Mouse (Mus musculus): ENCODE measurements around the gene Stim2. TPM values are rescaled to one million over a fixed set of nuclear protein-coding genes. Genes with fewer than 3 reads are reported as not detected.

Stim2 gene
- polyA plus RNA-seq, 1 experiment from 2014 or later: 14.0 TPM

DNA sequence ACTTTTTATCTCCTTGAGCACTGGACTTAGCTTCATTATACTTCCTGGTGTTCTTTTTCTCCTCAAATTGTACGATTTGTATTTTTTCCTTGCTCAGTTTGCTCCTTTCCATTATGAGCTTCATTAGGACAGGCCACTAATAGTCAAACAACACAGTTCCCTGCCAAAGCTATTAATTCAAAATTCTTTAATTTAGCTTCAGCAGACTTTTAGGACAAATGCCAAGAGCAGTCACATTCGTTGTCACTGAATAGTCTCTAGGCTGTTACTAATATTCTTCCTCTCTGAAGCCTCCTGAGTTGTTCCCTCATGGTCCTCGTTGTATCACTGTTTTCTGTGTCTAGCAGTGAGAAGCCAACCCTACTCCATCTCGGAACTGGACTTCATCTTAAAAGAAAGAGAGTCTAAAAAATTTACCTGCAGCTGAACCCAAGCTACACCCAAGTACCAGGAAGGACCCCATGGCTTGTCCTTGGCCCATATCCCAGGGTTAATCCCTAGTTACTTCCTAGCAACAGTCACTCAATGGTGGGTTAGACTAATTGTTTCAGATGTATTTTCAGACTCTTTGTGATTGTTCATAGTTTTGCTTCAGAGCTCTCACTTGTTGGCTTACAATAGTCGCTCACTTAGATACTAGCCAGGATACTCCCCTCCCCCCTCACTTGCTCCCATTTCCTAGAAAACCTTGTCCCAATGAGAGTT is 149.9 kb downstream of the Stim2 start:
- DNase-seq (ENCODE audit: low spot score) (no peak), ATAC-seq (ENCODE audit: low FRiP score, low TSS enrichment) (no peak)
- H3K4me3 ChIP-seq (ENCODE audit: low read depth, low read length): no peak overlapping the region
- no peak overlapping the region for H3K27ac ChIP-seq (replicated peaks)
- H3K27me3 ChIP-seq (ENCODE audit: control insufficient read depth, insufficient read depth, low read length): no peaks in the 10 kb centered on the region
- H3K9ac ChIP-seq (ENCODE audit: low read length): no peak overlapping the region
- no peaks in the 10 kb centered on the region for H3K9me3 ChIP-seq (ENCODE audit: control insufficient read depth, low read length)
- TF ChIP-seq CTCF (IDR thresholded peaks at IDR 0.05; ENCODE audit: low read depth) (no peak), EP300 (optimal IDR thresholded peaks at IDR 0.05) (no peak)
- H3K4me1 ChIP-seq (replicated peaks; ENCODE audit: control insufficient read depth, insufficient read depth): no peaks in the 10 kb centered on the region
- H3K36me3 ChIP-seq (ENCODE audit: control insufficient read depth, insufficient read depth, low read length): no peaks in the 10 kb centered on the region
- no peak overlapping the region for H3K4me2 ChIP-seq (replicated peaks; ENCODE audit: low read depth)
- 86% methylated on average over 5 of the region's 5 CpGs for WGBS

DNA sequence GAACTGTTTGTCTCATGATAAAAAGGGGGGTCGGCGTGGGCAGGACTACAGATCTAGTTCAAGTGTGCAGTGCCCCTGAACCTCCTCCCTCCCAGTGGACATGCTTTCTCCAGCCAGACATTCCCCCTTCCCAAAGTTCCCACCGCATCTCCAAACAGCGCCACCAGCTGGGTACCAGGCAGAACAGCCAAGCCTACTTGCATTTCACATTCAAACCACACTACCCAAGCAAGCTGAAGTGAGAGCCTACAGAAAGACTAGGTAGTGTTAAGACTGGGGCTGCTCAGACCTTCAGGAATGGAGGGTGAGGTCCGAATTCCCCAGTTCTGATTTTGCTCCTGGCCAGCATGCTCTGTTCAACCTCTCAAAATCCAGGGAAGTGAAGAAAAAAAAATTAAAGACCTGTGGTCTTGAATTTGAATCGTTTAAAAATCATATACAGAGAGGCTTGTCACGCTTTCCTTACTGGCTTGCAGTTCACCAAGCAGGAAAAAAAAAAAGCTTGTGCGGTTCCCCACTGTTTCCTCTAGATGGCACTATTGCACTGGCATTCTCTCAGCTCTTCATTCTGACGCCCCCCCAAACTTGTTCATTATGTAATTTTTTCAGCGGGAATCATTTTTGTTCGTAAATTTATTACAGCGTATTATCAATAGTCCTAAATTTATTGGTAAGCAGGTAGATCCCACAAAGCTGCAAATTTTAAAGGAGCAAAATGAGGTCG is 156.4 kb downstream of the Stim2 start:
- no peak overlapping the region for H3K4me3 ChIP-seq (ENCODE audit: low read depth, low read length)
- TF ChIP-seq EP300 (optimal IDR thresholded peaks at IDR 0.05) (no peak), CTCF (IDR thresholded peaks at IDR 0.05; ENCODE audit: low read depth) (peak; percentile 81)

GRCm38 (mm10) chr5:54155227-54155776 is 157.0 kb downstream of the Stim2 start:
- no peaks in the 10 kb centered on the region for H3K9me3 ChIP-seq (ENCODE audit: control insufficient read depth, low read length)
- DNase-seq (ENCODE audit: low spot score) (no peak), ATAC-seq (ENCODE audit: low FRiP score, low TSS enrichment) (no peak)
- peak overlapping the region; percentile 39; the same call in 1 of the 2 replicates for H3K4me2 ChIP-seq (replicated peaks; ENCODE audit: low read depth)
- H3K27me3 ChIP-seq (ENCODE audit: control insufficient read depth, insufficient read depth, low read length): no peaks in the 10 kb centered on the region
- no peak overlapping the region for H3K27ac ChIP-seq (replicated peaks)
- no peaks in the 10 kb centered on the region for H3K4me1 ChIP-seq (replicated peaks; ENCODE audit: control insufficient read depth, insufficient read depth)
- WGBS: 56% methylated on average over 12 of the region's 12 CpGs
- H3K9ac ChIP-seq (ENCODE audit: low read length): no peak overlapping the region
- H3K36me3 ChIP-seq (ENCODE audit: control insufficient read depth, insufficient read depth, low read length): no peaks in the 10 kb centered on the region
- TF ChIP-seq CTCF (IDR thresholded peaks at IDR 0.05; ENCODE audit: low read depth): no peak
- TF ChIP-seq EP300 (optimal IDR thresholded peaks at IDR 0.05): no peak
- no peak overlapping the region for H3K4me3 ChIP-seq (ENCODE audit: low read depth, low read length)

More for the DNA sequence above, 156.4 kb downstream of the Stim2 start:
- Histone ChIP-seq H3K9ac (ENCODE audit: low read length) (no peak overlapping the region), H3K36me3 (ENCODE audit: control insufficient read depth, insufficient read depth, low read length) (no peaks in the 10 kb centered on the region), H3K27ac (replicated peaks) (no peak overlapping the region), H3K4me1 (replicated peaks; ENCODE audit: control insufficient read depth, insufficient read depth) (no peaks in the 10 kb centered on the region), H3K27me3 (ENCODE audit: control insufficient read depth, insufficient read depth, low read length) (no peaks in the 10 kb centered on the region), H3K4me2 (replicated peaks; ENCODE audit: low read depth) (peak overlapping the region; percentile 39; the same call in 1 of the 2 replicates), H3K9me3 (ENCODE audit: control insufficient read depth, low read length) (no peaks in the 10 kb centered on the region)
- DNase-seq (ENCODE audit: low spot score): peak; percentile 24
- ATAC-seq (ENCODE audit: low FRiP score, low TSS enrichment): no peak
- WGBS: 20% methylated on average over 13 of the region's 13 CpGs

DNA sequence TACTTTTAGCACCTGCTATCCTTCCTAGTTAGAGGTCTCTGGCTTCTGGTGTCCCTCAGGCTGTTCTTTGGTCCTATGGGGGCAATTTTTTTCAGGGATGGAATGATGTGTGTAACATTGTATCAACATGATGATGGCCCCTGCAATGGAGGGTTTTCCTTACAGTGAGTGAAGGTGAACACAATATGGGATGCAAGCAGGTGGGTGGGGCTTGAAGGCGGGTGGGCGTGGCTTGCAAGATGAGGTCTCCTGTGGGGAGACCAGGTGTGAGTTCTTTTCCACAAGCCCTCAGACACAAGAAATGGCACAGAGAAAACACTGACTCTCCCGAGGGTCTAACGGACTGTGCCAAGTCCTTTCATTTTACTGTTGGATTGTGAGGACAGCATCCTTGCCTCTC is 157.6 kb downstream of the Stim2 start:
- Histone ChIP-seq H3K27ac (replicated peaks) (no peak overlapping the region), H3K36me3 (ENCODE audit: control insufficient read depth, insufficient read depth, low read length) (no peaks in the 10 kb centered on the region), H3K27me3 (ENCODE audit: control insufficient read depth, insufficient read depth, low read length) (no peaks in the 10 kb centered on the region), H3K4me3 (ENCODE audit: low read depth, low read length) (no peak overlapping the region), H3K4me2 (replicated peaks; ENCODE audit: low read depth) (no peak overlapping the region), H3K4me1 (replicated peaks; ENCODE audit: control insufficient read depth, insufficient read depth) (no peaks in the 10 kb centered on the region), H3K9ac (ENCODE audit: low read length) (no peak overlapping the region), H3K9me3 (ENCODE audit: control insufficient read depth, low read length) (no peaks in the 10 kb centered on the region)
- 86% methylated on average over 4 of the region's 4 CpGs for WGBS
- TF ChIP-seq CTCF (IDR thresholded peaks at IDR 0.05; ENCODE audit: low read depth) (no peak), EP300 (optimal IDR thresholded peaks at IDR 0.05) (no peak)
- DNase-seq (ENCODE audit: low spot score) (no peak), ATAC-seq (ENCODE audit: low FRiP score, low TSS enrichment) (no peak)

- no peaks in the 10 kb centered on the region for H3K36me3 ChIP-seq (ENCODE audit: control insufficient read depth, insufficient read depth, low read length)
- DNase-seq (ENCODE audit: low spot score) (no peak), ATAC-seq (ENCODE audit: low FRiP score, low TSS enrichment) (no peak)
- WGBS: 51% methylated on average over 11 of the region's 11 CpGs
- H3K4me3 ChIP-seq (ENCODE audit: low read depth, low read length): no peak overlapping the region
- no peaks in the 10 kb centered on the region for H3K4me1 ChIP-seq (replicated peaks; ENCODE audit: control insufficient read depth, insufficient read depth)
- no peaks in the 10 kb centered on the region for H3K27me3 ChIP-seq (ENCODE audit: control insufficient read depth, insufficient read depth, low read length)
- H3K4me2 ChIP-seq (replicated peaks; ENCODE audit: low read depth): no peak overlapping the region
- no peak overlapping the region for H3K27ac ChIP-seq (replicated peaks)
- TF ChIP-seq EP300 (optimal IDR thresholded peaks at IDR 0.05) (no peak), CTCF (IDR thresholded peaks at IDR 0.05; ENCODE audit: low read depth) (no peak)
- H3K9me3 ChIP-seq (ENCODE audit: control insufficient read depth, low read length): no peaks in the 10 kb centered on the region
- H3K9ac ChIP-seq (ENCODE audit: low read length): no peak overlapping the region
Measured at GRCm38 (mm10) chr5:54156944-54157527, 158.7 kb downstream of the Stim2 start.

All from stomach, postnatal 0 days (tissue).